Mouse (Mus musculus) thymus, postnatal 0 days (tissue): Measurements from ENCODE around the gene Cnpy2. TPM values are rescaled to one million over a fixed set of nuclear protein-coding genes. Genes with fewer than 3 reads are reported as not detected.

Source experiments
- DNase-seq: peaks from one replicate; pipeline ENCODE4 v3.0.0-alpha.2; 2015; ENCODE audit warnings: low spot score
- polyA plus RNA-seq: library from polyadenylated mRNA; unstranded; fragments of >200 nt; fragmentation: Nextera tagmentation; extraction: Ambion mirVana; gene quantifications from 2 replicates; pipeline ENCODE4 v1.2.1, GENCODE M21; 2015

The Cnpy2 gene
- polyA plus RNA-seq, 1 experiment from 2014 or later: 223 TPM

DNA sequence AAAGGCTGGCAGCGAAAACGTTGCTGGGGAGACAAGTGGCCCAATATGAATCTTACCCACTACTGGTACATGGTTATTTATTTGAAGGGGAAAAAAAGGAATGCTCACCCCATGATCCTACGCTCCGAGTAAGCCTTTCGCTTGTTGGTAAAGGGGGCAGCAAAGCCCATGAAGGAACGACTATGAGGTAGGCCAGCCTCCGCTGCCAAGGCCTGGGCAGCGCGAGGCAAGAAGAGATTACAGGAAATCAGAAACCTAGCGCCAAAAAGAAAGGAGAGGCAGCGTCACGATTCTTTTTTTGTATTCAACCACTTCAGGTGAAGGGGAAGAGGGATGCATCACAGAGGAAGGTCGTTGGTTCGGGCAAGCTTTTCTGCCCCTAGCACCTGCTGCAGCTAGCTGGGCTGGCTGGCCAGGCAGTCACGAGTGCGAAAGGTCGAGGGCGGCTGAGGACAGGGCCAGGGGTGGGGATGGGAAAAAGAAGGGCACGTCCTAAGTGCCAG, 45.7 kb downstream of the Cnpy2 start:
- no peak for DNase-seq

- peak; percentile 91 for DNase-seq
These were observed 46.4 kb downstream of the Cnpy2 start, which contains the start of gene Coq10a for GRCm38 (mm10) chr10:128368402-128369217. Gene Coq10a (minus strand): TSS chr10:128368997.

GRCm38 (mm10) chr10:128369218-128369543, 46.9 kb downstream of the Cnpy2 start:
- no peak for DNase-seq

DNA sequence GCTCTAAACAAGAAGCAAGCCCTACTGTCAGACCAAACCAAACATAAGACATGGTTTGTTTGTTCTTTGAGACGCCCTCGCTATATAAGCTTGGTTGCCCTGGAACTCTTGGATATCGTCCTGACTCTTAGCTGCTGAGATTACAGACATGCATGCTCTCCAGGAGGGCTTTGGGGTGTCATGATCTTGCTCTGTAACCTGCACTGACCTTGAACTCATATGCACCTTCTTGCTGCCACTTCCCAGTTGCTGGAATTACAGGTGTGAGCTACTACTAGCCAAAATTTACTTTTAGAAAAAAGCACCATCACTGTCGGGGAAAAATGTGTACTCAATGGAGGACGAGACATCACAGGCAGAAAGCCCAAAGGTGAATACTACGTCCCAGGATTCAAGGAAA, 47.3 kb downstream of the Cnpy2 start:
- DNase-seq: no peak

GRCm38 (mm10) chr10:128370021-128370420, 47.8 kb downstream of the Cnpy2 start:
- no peak for DNase-seq

DNA sequence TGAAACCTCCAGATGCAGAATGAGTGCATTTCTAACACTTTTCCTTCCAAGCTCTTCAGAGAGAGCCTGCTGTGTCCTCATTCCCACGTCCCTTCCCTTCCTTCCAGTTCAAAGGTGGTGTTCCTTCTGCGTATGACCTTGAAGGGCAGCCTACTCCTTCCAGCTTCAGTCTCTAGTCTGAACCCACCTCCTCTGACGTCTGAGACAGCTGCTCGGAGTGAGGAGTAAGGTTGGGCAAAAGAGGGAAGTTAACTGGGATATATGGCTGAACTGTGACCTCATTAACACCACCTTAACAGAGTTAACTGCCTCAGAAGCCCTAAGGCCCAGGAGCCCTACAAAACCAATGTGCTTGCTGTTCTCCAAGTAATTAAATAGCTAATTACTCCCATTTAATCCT, 48.3 kb downstream of the Cnpy2 start:
- no peak for DNase-seq

DNA sequence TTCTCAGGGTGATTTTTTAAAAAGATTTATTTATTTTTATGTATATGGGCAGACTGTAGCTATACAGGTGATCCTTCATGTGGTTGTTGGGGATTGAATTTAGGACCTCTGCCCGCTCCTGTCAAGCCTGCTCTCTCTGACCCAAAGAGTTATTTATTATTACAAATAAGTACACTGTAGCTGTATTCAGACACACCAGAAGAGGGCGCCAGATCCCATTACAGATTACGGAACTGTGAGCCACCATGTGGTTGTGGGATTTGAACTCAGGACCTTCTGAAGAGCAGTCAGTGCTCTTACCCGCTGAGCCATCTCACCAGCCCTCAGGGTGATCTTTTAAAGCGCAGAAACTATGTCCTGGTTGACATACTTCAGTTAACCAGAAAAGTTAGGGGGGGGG, 49.9 kb downstream of the Cnpy2 start:
- DNase-seq: no peak

DNA sequence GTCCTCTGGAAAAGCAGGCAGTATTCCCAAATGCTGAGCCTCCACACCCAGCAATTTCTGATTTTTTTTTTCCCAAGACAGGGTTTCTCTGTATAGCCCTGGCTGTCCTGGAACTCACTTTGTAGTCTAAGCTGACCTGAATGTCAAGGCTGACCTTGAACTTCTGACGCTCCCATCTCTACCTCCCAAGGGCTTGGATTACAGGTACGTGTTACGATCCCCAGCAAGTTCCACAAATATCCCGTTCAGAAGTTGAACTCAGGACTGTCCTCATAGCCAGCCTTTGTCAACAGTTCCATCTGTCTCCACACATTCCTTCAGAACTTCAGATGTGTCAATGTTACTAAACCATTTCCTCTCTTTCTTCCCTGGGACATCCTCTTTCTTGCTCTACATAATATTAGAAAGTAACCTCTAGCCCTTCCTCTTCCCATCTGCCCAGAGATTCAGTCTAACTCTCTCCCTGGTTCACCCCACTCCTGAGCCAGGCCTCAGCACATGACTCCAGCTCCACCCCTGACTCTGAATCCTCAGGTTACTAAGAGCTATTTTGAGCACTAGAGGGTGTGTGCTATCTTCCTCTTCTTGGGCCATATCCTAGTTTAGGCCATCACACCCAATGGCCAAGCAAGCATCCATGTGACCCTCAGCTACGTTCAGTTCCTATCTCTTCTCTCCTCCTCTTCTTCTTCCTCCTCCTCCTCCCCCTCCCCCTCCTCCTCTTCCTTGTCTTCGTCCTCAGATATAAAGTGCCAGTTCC, 50.9 kb downstream of the Cnpy2 start:
- no peak for DNase-seq

DNA sequence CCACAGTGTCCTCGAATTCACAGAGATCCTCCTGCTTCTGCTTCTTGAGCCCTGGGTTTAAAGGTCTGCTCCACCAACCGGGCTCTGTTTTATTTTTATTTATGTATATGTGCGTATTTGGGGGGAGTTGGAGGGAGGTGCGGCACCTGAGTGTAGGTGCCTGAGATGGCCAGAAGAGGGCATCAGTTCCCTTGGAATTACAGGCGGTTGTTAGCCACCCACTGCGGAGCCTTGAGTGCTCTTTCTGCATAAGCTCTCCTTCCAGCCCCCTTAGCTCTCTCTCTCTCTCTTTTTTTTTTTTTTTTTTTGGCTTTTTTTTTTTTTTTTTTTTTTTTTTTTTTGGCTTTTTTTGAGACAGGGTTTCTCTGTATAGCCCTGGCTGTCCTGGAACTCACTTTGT, 52.1 kb downstream of the Cnpy2 start:
- DNase-seq: peak; percentile 32

- no peak for DNase-seq
These were observed 53.8 kb downstream of the Cnpy2 start for GRCm38 (mm10) chr10:128376099-128376454.

GRCm38 (mm10) chr10:128376455-128377211, 54.4 kb downstream of the Cnpy2 start, which contains the start of gene Ankrd52:
Gene Ankrd52 (plus strand): TSS chr10:128377115.
- DNase-seq: peak; percentile 82

Other genes with a start within 250 kb of the Cnpy2 start
- 2,017 and 2,181 TPM in 2 replicates for gene Atp5b, start 239.2 kb upstream of the Cnpy2 start, polyA plus RNA-seq
- gene Baz2a, start 230.9 kb upstream of the Cnpy2 start, polyA plus RNA-seq: 21.5 and 27.5 TPM in 2 replicates
- gene Rbms2, start 142.2 kb upstream of the Cnpy2 start, polyA plus RNA-seq: 14.1 and 17.3 TPM in 2 replicates
- gene Gls2, start 128.0 kb upstream of the Cnpy2 start, polyA plus RNA-seq: 0.78 and 1.5 TPM in 2 replicates
- 15.4 and 17.1 TPM in 2 replicates for gene Spryd4, start 110.7 kb upstream of the Cnpy2 start, polyA plus RNA-seq
- 0.06 TPM in 1 of 2 replicates, not detected in the other for gene Mip, start 96.6 kb upstream of the Cnpy2 start, polyA plus RNA-seq
- 51.7 and 59.7 TPM in 2 replicates for gene Timeless, start 90.4 kb upstream of the Cnpy2 start, polyA plus RNA-seq
- 0.28 and 0.40 TPM in 2 replicates for gene Apon, start 68.4 kb upstream of the Cnpy2 start, polyA plus RNA-seq
- gene Apof, start 53.8 kb upstream of the Cnpy2 start, polyA plus RNA-seq: 0.17 TPM in 1 of 2 replicates, not detected in the other
- gene Stat2, start 51.9 kb upstream of the Cnpy2 start, polyA plus RNA-seq: 22.6 and 25.1 TPM in 2 replicates
- 2.5 and 3.1 TPM in 2 replicates for gene Il23a, start 23.7 kb upstream of the Cnpy2 start, polyA plus RNA-seq
- 26.2 and 31.8 TPM in 2 replicates for gene Pan2, start 19.1 kb upstream of the Cnpy2 start, polyA plus RNA-seq
- gene Cs, start 15.3 kb downstream of the Cnpy2 start, polyA plus RNA-seq: 154 and 157 TPM in 2 replicates
- 17.1 and 21.8 TPM in 2 replicates for gene Coq10a, start 46.5 kb downstream of the Cnpy2 start, polyA plus RNA-seq
- 7.4 and 9.9 TPM in 2 replicates for gene Ankrd52, start 54.7 kb downstream of the Cnpy2 start, polyA plus RNA-seq
- gene Slc39a5, start 78.8 kb downstream of the Cnpy2 start, polyA plus RNA-seq: 0.38 and 0.44 TPM in 2 replicates
- gene Nabp2, start 89.0 kb downstream of the Cnpy2 start, polyA plus RNA-seq: 59.0 and 68.0 TPM in 2 replicates
- 30.0 and 31.7 TPM in 2 replicates for gene Rnf41, start 89.2 kb downstream of the Cnpy2 start, polyA plus RNA-seq
- 37.2 and 41.7 TPM in 2 replicates for gene Smarcc2, start 136.8 kb downstream of the Cnpy2 start, polyA plus RNA-seq
- 963 and 1,020 TPM in 2 replicates for gene Myl6, start 171.7 kb downstream of the Cnpy2 start, polyA plus RNA-seq
- gene Myl6b, start 176.2 kb downstream of the Cnpy2 start, polyA plus RNA-seq: 3.8 and 5.2 TPM in 2 replicates
- gene Esyt1, start 203.4 kb downstream of the Cnpy2 start, polyA plus RNA-seq: 43.2 and 44.6 TPM in 2 replicates
- 17.8 and 18.8 TPM in 2 replicates for gene Zc3h10, start 225.3 kb downstream of the Cnpy2 start, polyA plus RNA-seq
- gene Rpl41, start 226.8 kb downstream of the Cnpy2 start, polyA plus RNA-seq: 4,302 and 4,551 TPM in 2 replicates
- gene Pa2g4, start 243.5 kb downstream of the Cnpy2 start, polyA plus RNA-seq: 238 and 264 TPM in 2 replicates